Mouse (Mus musculus) spleen, embryonic (tissue): ENCODE data around the gene Creb3l1.

Experiments used
- CTCF ChIA-PET: fragments of 350-600 bp; sonication (Branson Sonifier 250); formaldehyde crosslinking; loops from one replicate; lab custom pipeline; 2022; lab: Charles Lee

The Creb3l1 gene

GRCm38 (mm10) chr2:91949411-91950274, 74.7 kb downstream of the Creb3l1 start:
- CTCF ChIA-PET = interaction anchor here (0.5 kb wide), 1 partner anchor 17 kb away, joined by 5 read pairs; the partner anchor contains the start of gene Mdk

DNA sequence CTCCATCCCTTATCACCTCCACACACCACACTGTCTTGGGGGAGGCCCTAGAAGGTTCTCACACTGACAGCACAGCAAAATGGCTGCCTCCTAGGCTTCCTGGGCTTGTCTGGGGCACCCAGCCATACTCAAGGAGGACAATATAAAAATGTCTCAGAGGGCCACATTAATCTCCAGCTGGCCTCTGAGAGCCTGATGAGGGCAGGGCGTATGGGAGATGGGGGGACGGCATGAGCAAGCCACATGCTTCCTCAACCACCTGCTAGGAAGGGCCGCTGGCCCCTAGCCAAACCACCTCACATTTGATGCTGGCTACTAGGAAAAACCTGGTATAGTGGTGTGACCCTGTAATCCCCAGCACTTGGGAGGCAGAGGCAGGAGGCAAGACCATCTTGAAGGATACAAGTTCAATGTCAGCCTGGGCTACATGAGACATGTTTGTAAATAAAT, 75.5 kb downstream of the Creb3l1 start:
- CTCF ChIA-PET = no interaction called here

DNA sequence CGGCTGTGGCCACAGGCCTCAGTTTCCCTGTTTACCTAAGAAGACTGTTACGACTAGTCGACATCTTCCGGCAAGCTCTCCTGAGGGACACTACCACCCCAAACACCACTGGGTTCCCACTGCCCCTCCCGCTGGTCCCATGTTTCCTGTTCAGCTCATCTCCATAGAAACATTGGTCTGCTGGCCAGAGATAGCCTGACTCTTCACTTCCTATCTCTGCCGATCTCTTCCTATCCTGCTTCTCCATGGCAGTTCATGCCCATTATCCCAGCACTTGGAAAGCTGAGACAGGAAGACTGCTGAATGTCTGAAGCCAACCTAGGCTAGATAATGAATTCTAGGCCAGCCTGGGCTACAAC, 76.2 kb downstream of the Creb3l1 start:
- CTCF ChIA-PET = interaction anchor here (0.9 kb wide), 1 partner anchor 13 kb away, joined by 12 read pairs; no protein-coding TSS in a partner anchor

DNA sequence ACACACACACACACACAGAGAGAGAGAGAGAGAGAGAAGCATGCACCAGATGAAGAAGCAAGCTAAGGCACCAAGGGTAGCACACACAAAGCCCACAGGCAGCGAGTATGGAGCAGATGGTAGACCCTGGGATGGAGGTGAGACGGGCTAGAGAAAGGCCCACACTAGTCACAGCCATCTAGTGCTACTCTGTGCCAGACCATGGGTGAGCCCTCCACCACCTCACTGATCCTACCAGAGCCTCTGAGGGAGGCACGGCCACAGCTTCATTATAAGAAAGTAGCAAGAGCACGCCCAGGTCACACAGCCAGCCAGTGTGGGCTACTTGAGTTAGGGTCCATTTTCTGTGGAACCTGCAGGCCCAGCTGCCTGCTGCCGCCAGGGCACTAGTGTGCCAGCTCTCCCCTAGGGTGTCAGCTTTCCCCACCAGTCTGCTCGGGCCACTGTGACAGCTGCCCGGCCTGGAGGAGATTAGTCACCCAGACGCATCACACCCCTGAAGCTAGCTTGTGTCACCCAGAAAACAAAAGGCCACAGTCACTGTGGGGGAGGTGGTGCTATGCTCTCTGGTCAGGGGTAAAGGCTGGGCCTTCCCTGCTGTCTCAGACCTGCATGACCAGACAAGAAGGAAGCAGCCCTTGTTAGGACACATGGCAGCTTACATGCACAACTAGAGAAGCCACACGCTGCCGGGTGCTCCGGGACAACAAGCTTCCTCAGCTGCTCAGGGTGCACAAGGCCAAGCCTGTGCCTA, 76.7 kb downstream of the Creb3l1 start:
- CTCF ChIA-PET = interaction anchor here (0.7 to 0.9 kb wide), 2 partner anchors 13 to 17 kb away, joined by 4 to 12 read pairs; no protein-coding TSS in a partner anchor

DNA sequence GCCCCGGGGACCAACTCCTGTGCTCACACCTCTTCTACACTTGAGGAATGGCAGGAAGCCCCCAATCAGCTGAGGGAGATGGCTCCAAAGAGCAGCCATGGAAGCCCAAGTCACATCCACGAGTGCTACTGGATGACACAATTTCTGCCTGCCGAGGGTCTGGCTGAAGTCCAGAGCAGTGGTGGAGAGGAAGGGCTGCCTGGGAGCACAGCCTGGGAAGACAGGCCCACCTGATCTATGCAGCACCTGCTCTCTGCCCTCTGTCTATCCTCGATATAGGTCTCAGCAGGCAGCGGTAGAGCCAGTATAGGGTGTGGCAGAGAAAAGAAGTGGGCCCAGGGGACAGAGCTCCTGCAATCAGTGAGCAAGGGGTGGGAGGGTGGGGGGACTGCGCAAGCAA, 77.5 kb downstream of the Creb3l1 start:
- CTCF ChIA-PET = interaction anchor here (0.7 kb wide), 1 partner anchor 18 kb away, joined by 4 read pairs; no protein-coding TSS in a partner anchor

DNA sequence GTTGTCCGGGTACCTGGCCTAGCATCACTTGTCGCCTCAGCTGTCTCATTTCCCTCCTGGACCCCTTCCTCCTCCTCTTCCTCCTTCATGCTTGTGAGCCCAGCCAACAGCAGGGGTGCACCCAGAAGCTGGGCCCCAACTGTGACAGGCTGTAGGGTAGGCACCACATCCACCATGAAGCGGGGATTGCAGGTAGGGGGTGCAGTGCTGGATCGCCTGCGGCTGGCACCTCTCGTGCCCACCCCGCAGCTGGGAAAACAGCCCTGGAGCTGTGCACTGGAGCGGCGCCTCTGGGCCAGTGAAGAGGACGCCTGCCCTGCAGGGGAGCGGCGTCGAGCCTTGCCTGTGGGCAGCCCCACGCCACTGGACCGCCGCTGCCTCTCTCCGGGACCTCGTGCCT, 78.8 kb downstream of the Creb3l1 start, which contains the start of gene Gm9821:
Gene Gm9821 (plus strand): TSS at position 221 of the 400 bp plus-strand sequence.
- CTCF ChIA-PET = no interaction called here

GRCm38 (mm10) chr2:91944170-91944950, 79.9 kb downstream of the Creb3l1 start:
- CTCF ChIA-PET = interaction anchor here (1.0 to 1.6 kb wide), 4 partner anchors 10 to 44 kb away, joined by 3 to 5 read pairs (median 4); no protein-coding TSS in a partner anchor

DNA sequence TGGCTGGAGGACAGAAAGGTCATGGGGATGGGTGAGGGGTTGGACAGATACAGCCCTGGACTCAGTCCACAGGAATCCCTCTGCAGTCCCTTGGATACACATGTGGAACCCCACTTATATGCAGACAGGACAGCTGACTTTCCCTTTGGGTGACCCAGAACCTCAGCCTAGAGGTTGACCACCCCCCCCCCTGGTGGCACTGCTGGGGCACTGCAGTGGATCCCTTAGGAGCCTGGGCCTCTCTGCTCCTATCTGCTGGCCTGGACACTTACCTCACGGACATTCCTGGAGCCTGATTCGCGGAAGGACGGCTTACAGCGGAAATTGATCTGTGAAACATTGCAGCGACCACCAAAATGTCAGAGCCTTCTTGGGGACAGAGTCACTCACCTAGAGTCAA, 81.9 kb downstream of the Creb3l1 start:
- CTCF ChIA-PET = interaction anchor here (0.6 to 1.0 kb wide), 2 partner anchors 13 to 32 kb away, joined by 3 to 5 read pairs; no protein-coding TSS in a partner anchor

GRCm38 (mm10) chr2:91939303-91939935, 84.9 kb downstream of the Creb3l1 start:
- CTCF ChIA-PET = no interaction called here

- CTCF ChIA-PET = no interaction called here
Observed at GRCm38 (mm10) chr2:91936154-91936553, 88.1 kb downstream of the Creb3l1 start.

DNA sequence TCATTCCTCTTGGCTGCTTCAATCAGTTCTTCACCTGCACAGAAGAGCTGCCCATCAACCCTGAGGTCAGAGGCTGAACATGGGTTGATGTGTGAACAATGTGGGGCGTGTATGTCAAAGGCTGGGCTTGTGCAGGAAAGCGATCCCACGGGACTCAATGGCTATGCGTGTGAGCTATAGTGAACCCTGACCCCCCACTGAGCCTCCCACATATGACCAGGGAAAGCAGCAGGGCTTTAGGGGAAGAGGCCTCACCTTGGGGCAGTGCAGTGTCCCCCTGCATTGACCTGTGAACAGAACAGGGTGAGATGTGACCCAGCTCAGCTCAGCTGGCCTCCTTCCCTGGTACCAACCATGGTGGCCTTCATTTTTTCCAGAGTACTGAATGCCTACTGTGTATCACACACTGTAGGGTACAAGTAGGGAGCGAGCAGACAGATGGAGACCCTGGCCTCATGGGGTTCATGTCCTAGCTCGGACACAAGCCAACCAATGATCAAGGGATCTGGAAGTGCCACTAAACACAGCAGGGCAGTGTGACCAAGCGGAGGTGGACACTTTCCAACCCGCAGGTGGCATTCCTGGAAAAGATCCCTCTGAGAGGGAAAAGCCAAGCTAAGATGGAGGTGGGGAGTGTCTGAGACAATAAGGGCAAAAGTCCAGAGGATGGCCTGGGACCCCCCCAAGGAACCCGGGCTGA, 89.3 kb downstream of the Creb3l1 start:
- CTCF ChIA-PET = no interaction called here

DNA sequence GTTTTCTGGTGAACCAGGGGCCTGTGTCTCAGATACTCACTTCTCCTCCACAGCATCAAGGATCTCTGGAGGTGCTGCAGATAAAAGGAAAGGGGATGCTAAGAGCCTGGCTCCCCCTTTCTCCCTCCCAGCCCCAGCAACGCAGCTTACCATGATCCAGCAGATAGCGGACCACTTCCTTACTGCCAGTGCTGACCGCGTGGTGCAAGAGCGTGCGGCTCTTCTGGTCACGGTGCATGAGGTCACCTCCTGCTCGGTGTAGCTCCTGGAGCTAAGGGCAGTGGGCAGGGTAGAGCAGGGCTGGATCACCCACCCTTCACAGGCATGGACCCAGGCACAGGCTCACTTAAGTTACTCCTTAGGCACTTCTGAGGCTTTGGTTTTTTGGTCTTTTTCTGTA, 90.3 kb downstream of the Creb3l1 start:
- CTCF ChIA-PET = no interaction called here

DNA sequence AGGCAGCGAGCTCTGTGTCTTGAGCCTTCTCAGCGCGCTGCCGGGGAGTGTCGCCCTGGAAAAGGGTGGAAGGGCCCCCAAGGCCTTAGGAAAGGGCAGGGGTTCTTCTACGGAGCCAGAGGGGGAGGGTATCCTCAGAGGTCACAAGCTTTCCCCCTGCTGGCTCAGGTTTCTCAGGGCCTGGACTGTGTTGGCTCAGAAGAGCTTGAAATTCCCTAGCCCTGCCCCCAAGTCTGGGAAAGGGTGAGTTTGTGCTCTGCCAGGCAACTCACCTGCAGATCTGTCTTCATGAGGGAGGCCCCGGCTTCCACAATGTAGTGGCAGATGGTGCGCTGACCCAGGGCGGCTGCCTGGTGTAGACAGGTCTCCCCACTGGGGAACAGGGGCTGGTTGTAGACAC, 90.8 kb downstream of the Creb3l1 start:
- CTCF ChIA-PET = no interaction called here

DNA sequence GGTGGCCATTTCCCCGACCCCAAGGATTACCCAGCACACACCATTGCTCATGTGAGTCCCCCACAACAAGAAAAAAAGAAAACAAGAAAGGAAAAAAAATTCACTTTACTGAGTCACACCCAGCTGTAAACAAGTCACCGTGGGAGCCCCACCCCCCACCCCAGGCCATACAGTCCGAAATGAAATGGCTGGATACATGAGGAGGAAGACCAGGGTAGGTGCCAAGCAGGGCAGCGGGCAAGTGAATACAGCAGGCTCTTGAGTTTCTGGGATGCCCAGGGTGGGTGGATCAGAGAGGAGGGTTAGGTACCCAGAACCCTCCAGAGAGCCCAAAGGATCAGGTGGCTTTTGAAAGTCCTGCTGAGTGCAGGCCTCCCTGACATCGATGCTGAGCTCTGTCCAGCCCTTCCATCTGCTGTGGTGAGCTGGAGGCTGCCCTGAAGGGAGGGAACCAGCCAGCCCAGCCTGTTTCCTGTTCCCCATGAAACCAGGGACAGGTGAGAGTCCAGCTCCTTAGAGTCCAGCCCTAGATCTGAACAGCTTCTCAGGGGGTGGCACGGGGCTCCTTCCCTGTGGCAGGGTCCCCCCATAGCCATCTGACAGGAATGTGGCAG, 91.5 kb downstream of the Creb3l1 start:
- CTCF ChIA-PET = interaction anchor here (0.5 to 0.6 kb wide), 3 partner anchors 17 to 153 kb away, joined by 3 to 5 read pairs (median 3); no protein-coding TSS in a partner anchor
